Mouse (Mus musculus): Measurements from ENCODE around the gene Pxdc1. TPM values are rescaled to one million over a fixed set of nuclear protein-coding genes. Genes with fewer than 3 reads are reported as not detected.

The Pxdc1 gene
- 17.8 TPM for polyA plus RNA-seq (2014; fragmentation: Illumina TruSeq; extraction: RNeasy Lipid Tissue Mini Kit (QIAGEN cat#74804); ENCODE audit: low read depth, low replicate concordance)

GRCm38 (mm10) chr13:34653391-34653790, at the start of gene Pxdc1:
TSS of gene Pxdc1 (minus strand) at chr13:34653486.

Other genes with a start within 250 kb of the Pxdc1 start
- not detected for gene Fam50b, start 81.4 kb upstream of the Pxdc1 start, polyA plus RNA-seq (2014; fragmentation: Illumina TruSeq; extraction: RNeasy Lipid Tissue Mini Kit (QIAGEN cat#74804); ENCODE audit: low read depth, low replicate concordance)
- gene Prpf4b, start 221.8 kb upstream of the Pxdc1 start, polyA plus RNA-seq (2014; fragmentation: Illumina TruSeq; extraction: RNeasy Lipid Tissue Mini Kit (QIAGEN cat#74804); ENCODE audit: low read depth, low replicate concordance) = 48.9 TPM